Mouse (Mus musculus): Measurements from ENCODE around the gene Fgf11.

Fgf11 gene

GRCm38 (mm10) chr11:69815155-69815554 is 13.5 kb upstream of the Fgf11 start, which contains the start of gene Gm39566:
Gene Gm39566 (minus strand): TSS chr11:69815298.
- DNase-seq = peak; percentile 29

DNA sequence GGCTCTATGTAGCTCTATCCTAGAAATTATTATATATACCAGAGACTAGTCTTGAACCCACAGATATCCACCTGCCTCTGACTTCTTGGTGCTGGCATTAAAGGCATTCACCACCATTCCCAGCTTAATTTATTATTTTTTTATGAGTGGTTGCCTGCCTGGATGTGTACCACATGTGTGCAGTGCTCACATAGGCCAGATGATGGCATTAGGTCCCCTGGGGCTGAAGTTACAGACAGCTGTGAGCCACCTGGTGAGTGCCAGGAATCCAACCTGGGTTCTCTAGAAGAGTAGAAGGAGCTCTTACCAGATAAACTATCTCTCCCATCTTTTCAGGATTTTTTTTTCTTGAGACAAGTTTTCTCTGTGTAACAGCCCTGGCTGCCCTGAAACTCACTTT is 8.6 kb upstream of the Fgf11 start:
- no peak for DNase-seq

- no peak for DNase-seq
These were observed 6.0 kb upstream of the Fgf11 start for GRCm38 (mm10) chr11:69807641-69808040.

DNA sequence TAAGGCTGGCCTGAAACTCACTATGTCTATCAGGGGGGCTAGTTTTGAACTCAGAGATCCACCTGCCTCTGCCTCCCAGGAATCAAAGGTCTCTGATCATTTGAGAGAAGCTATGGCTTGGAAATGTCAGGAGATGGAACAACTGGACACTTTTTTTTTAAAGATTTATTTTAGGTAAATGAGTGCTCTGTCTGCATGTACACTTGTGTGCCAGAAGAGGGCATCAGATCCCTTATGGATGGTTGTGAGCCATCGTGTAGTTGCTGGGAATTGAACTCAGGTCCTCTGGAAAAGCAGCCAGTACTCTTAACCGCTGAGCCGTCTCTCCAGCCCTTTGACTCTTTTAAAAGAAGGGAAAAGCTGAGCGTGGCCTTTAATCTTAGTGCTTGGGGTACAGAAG is 4.7 kb upstream of the Fgf11 start:
- no peak for DNase-seq

GRCm38 (mm10) chr11:69804972-69805909 is 3.6 kb upstream of the Fgf11 start, which contains the start of gene Tmem102:
Gene Tmem102 (minus strand): TSS chr11:69805624.
- no peak for DNase-seq

- peak; percentile 10 for DNase-seq
These were observed 2.9 kb upstream of the Fgf11 start for GRCm38 (mm10) chr11:69804652-69804940.

DNA sequence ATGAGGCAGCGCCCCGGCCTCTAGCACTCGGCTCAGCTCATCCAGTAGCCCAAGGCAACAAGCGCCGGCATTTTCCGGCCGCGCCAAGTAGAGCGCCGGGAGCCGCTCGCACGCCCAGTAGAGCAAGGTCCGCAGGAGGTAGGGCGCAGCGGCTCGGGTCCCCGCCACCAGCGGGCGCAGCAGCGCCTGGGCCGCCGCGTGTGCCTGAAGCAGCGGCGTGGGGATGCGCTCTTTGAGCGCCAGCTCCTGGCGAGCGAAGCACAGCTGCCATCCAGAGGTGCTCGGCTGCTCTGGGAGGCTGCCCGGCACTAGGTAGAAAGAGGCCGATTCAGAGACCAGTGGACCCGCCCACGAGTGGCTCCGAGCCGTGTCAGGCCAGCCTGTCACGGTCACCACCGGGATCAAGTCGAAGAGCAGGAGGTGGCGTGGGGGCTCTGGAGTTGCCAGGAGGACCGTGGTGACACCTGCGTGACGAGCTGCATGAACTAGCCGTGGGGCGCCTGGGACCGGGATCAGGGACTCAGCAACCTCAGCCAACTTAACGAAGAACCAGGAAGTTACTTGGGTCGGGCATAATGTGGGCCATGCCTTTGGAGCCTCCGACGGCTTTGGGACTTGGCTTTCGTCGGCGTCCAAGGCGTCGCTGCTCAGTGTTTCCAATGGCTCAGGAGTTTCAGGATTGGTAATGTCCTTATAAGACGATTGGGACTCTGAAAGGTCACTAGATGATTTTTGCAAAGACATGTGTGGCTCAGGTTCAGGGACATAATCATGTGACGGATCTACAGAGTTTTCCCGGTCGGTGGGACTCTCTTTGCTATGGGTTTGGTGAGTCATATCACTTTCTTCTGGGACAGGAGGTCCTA is 2.4 kb upstream of the Fgf11 start:
- DNase-seq = peak; percentile 85

- no peak for DNase-seq
These were observed 1.7 kb upstream of the Fgf11 start for GRCm38 (mm10) chr11:69803328-69803727.

DNA sequence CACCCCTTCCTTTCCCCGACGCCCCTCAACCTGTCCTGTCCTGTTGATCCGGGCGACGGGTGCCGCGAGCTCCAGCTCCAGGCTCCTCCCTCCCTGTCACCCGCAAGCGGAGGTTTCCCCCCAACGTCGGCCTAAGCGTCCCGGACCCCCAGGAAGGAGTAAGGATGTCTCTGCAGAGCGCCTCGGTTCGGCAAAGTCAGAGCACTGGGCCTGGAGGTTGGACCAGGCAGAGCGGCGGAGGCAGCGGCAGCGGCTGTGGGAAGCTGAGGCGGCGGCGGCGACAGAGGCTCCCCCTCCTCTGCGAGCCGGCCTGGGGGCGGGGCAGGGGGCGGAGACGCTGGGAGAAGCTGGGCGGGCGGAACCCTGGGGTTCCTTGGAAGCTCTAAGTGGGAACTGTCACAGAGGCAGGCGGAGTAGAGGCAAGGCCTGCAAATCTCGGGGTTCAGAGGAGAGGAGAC is 1.0 kb upstream of the Fgf11 start:
- peak; percentile 89 for DNase-seq

DNA sequence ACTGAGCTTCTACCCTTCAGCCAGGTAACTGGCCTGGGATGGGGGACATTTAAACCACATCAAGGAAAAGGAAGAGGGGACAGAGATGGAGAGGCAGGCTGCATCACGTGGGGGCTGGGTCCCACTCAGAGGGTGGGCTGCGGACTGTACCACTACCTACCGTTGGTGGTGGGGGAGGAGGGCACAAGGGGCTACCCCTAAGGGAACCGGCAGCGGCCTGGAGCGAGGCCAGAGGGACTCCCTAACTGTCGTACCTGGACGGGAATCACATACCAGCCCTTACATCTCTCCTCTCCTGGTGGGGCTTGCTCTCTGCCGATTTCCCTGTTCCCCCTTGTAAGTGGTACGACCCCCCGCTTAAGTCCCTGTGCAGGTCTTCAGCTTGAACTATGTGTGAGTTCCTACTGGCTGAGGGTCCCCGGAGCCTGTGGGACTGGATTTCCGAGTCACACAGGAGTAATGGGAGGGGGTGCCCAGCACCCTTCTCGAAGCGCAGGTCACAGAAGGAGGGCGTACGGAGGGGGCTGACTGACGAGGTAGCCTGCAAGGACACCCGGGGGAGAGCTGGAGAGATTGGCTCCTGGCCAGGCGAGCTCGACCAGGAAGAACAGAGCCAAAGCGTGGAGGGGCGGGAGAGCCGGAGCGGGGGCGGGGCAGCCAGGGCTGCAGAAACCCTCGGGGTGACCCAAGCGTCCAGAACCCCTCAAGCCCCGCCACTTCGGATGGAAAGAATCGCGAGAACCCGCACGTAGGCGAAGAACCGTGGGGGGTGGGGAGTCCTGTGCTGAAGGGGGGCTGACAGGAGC is 1.1 kb downstream of the Fgf11 start:
- peak; percentile 95 for DNase-seq

GRCm38 (mm10) chr11:69800138-69800391 is 1.6 kb downstream of the Fgf11 start:
- DNase-seq = no peak

DNA sequence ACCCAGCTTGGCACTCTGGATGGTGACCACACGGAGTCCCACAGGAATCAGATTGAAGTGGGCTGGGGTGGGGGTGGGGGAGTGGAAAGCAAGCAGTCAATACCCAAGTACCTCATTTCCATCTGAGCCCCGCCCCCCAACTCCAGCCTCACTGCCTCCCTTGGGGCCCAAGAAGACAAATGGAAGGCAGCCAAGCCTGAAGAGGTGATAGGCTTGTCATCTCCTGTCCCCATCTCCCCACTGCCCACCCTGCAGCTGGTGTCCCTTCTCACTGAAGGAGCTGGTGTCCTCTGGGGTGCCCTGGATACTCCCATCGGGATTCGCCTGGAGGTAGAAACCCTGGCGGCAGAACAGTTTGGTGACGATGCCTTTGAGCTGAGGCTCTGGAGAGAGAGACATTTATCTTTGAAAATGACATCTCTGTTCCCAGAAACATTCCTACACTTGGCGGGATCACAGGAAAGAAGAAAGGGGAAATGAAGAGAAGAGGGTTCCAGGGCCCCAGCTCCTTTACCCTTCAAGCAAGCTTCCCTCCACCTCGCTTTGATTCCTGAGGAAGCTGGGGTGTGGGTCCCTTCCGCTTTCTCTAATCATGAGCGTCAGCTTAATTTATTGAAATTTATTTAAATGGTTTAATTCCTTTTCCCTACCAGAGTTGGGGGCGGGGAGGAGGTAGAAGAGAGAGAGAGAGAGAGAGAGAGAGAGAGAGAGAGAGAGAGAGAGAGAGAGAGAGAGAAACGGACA is 2.1 kb downstream of the Fgf11 start:
- DNase-seq = peak; percentile 71

GRCm38 (mm10) chr11:69797924-69798323 is 3.7 kb downstream of the Fgf11 start:
- no peak for DNase-seq

GRCm38 (mm10) chr11:69795983-69796435 is 5.6 kb downstream of the Fgf11 start:
- peak; percentile 35 for DNase-seq

GRCm38 (mm10) chr11:69795168-69795982 is 6.3 kb downstream of the Fgf11 start, which contains the start of gene Chrnb1:
Gene Chrnb1 (minus strand): TSS chr11:69795943.
- DNase-seq = peak; percentile 98

DNA sequence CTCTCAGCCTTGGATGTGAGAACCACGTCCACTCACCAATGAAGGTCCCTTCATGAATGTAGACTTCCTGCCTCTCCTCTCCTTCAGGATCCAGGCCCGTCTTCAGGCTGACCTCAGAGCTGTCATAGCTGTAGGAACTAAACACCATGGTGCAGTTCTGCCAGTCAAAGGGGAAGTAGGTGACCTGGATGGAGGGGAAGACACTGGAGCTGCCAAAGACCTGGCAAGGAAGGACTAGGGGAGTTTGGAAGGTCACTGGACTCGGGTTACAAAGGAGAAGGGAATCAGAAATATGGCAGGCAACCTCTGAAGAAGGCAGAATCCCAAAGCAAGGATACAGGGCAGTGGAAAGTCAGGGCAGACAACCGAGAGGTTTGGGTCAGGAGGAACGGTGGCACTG is 8.2 kb downstream of the Fgf11 start:
- no peak for DNase-seq

- DNase-seq = no peak
These were observed 10.2 kb downstream of the Fgf11 start for GRCm38 (mm10) chr11:69791420-69791819.

GRCm38 (mm10) chr11:69789431-69789830 is 12.2 kb downstream of the Fgf11 start:
- no peak for DNase-seq

DNA sequence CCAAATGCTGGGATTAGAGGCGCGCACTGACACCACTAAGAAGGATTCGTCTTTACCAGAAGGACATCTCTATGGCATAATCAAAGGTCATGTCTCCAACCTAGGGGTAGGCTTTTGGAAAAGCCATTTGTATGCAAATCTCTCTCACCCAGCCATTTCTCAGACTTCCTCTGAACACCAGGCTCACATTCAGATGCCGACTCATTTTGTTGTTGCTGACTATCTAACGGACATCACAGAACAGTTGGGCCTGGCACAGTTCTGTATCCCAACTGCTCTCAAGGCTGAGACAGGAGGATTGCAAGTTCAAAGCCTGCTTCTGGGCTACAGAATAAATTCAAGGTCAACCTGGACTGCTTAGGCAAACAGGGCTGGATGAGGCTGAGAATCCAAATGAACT is 14.4 kb downstream of the Fgf11 start:
- DNase-seq = no peak

DNA sequence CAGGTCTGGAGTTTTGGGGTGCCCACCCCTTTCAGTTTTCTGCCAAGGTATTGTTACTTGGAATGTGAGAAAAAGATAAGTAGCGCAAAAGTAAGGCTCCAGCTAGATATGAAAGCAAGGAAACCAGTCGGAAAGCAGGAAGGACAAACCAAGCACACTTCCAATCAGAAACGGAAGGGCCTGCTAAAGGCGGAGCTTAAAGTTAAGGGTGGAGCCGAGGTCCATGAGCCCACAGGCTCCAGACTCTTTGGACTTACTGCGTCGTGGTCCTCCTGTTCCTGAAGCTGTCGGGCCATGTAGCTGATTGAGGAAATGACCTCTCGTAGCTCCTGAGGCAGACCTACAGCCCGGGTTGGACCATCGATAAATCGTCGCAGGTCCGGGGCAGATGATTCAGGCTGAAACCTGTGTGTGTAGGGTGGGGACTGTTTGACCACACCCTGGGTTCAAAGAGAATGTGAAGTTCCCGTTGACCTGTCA is 16.8 kb downstream of the Fgf11 start:
- no peak for DNase-seq

DNA sequence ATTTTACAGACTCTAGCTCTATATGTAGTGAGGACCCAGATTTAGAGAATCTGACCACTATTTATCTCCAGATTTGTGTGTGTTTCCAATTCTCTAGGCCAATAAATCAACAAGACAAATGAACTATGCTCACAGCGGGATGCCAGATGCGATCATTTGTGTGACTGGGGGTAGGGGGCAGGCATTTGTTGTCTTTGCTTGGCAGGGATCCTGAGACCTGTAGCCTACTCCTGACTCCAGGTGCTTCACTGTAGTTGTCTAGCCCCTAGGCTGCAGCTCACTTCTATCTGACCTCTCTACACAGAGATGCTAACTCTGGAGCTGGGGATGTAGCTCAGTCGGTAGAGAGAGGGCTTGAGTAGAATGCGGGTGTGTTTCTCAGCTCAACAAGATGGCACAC is 19.8 kb downstream of the Fgf11 start:
- DNase-seq = no peak
